Mouse (Mus musculus): ENCODE measurements around the gene Pigr.

The Pigr gene

DNA sequence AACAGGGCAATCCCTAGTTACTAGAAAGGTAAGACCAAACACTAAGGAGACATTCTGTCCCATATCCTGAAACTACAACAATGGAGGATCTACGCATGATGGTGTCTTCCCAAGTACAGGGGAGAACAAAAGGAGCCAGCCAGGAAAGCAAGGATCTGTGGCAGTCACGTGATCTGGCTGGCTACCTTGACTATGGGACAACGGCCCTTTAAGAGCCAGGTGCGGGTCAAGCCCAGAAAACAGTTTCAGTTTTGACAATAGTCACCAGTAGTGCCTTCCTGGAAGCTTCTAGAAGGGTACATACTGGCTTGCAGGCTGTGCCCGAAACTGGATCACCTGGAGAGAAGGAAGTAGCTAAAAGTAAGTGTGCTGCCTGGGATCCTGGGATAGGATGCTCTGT, at the start of gene Pigr:
Gene Pigr (plus strand): TSS at position 237 of the 400 bp plus-strand sequence.
- no peak for DNase-seq (ENCODE audit: low spot score in 2 of 2)

DNA sequence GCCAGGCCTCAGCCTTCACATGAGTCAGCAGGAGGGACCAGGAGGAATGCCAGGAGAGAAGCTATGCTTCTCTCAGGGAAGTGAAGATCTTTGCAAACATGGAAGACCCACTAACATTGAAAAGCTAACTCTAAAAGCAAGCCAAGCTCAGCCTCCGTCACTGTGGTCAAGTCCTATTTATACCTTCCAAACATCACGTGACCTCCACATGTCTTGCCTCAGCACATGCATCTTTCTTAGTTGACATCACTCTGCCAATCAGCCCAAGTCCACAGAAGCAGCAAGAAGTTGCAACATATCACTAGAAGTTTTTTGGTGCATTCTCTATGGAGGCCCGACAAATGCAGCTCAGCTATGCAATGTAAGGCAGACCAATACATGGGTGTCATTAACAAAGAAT, 46.6 kb upstream of the Pigr start:
- no peak for DNase-seq (ENCODE audit: low spot score in 2 of 2)

DNA sequence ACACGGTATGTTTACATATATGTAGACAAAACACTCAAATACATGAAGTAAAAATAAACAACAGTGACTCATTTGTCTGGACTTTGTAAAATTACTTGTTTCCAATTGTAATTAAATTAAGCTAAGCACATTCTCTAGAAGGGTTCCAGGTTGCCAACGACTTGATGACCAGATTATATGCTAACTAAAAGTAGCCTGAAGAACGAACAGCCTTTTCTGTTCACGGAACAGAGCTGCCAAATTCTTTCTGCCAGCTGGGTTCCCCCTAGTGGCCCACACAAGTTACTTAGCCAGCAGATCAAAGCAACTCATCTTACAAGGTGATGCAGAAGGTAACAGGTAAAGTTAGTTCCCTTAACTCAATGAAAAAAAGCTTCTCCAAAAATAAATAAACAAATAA, 42.4 kb upstream of the Pigr start:
- peak in 1 of 2 experiments; percentile 29 for DNase-seq (ENCODE audit: low spot score in 2 of 2)

DNA sequence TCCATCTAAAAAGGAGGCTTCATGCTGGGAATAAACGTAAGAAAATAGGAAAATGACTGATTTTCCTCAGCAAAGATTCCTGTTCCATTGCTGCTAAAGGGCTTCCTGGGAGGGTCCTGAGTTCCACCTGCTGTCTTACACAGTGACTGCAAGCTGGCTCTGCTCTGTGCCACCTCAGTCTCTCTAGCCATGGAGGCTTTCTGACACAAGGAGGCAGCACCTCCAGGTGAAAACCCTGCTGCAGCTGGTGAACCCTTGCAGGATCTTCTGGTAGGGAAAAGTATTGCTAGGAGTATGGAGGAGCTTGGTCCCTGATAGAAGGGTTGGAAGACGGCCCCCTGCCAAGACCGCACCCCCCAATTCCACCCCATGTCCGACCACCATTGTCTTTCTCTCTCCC, 39.5 kb upstream of the Pigr start:
- DNase-seq (ENCODE audit: low spot score in 2 of 2), result no peak

DNA sequence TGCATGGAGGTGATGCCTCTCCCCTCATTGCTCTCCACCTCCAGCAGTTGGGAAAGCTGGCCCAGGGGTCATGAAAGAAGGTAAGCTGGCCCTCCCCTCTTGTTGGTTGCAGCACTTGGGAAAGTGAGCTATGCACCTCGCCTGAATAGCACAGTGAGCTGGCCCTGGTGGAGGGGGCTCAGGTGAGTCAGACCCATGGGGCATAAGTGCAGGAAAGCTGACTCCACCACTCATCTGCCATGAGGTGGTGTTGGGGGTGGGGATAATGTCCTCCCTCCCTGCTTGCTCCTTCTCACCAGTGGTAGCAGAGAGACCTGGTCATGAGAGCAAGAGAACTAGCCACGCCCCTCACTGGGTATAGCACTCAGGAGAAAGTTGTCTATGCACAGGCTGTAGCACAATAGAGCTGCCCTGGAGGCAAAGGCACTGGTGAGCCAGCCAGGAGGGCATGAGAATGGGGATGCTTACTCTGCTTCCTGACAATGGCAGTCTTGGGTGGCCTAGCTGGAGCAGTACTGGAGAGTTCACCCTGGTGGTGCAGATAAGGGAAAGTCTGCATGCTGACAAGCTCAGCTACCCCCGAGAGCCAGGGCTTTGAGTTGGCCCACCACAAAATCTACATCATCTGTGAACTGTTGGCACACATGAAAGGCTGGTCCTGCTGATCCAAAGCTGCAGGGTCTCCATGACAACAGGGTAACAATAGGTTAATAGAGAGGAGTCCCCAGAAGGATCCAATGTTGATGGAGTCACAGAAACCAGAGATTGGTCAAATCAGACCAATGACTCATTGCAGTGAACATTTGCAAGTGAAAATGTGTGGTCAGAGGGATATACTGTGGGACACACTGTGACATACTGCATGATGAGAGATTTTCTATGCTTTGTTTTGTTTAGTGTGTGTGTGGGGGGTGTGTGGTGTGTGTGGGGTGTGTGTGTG, 36.7 kb upstream of the Pigr start:
- DNase-seq (ENCODE audit: low spot score in 2 of 2), result no peak

DNA sequence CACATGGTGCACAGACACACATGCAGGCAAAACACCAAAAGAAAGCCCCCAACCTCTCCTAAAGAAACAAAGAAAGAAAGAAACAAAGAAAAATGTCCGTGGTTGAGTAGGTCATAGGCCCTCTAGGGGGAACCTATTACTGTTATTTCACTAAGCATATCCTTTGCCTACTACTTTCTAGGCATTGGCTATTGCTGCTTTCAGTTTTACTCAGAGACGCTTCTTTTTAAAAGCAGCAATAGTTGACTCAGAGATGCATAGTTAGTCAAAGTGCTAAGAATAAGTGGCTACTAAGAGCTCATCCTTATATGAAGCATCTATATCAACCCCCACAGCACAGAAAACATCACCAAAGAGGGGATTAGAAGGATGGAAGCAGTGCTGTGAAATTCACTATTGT, 31.2 kb upstream of the Pigr start:
- DNase-seq (ENCODE audit: low spot score in 2 of 2), result no peak

DNA sequence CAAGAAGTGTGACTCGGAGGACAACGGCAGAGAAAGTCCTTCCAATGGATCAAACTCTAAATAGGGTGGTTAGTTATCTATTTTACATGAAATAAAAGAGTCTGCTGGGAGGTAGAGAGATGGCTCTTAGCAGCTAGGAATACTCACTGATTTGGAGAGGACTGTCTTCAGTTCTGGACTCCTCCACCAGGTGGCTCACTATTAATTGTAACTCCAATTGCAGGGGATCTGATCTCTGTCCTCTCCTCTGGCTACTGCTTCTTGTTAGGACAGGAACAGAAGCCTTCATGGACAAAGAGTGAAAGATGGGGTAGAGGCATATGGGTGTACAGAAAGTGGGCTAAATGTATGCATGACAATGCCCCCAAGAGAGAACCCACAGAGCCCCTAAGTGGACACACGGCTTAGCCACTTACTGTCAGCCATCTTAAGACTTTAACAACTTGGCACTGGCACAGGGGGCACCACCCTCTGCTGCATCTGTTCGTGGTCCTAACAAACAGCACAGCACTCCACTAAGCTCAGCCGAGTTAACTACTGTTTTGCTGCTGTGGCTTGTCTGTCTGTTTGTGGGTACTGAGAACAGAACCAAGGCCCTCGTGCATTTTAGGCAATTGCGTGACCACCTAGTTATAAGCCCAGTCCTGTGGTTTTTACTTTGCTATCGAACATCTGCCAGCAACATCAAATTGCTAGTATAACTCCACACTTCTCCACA, 29.4 kb upstream of the Pigr start:
- peak; percentile 9 to 61 for DNase-seq (ENCODE audit: low spot score in 2 of 2)

DNA sequence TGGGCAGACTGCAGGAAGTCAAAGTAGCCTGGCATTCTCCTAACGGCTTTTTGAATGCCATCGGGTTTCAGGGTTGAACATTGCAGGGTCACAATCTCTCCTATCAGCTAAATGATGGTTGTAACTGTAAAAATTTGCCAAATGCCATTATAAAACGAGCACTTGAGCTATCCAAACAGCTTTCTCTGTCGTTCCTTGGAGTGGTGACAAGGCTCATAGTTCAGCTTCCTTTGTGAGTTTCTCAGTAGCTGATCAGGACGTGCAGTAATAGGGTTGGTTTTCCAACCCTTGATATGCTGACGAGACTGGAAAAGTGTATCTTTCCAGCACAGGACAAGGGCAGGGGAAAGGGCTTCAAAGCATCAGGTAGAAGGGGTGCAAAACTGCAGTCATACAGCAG, 28.4 kb upstream of the Pigr start:
- no peak for DNase-seq (ENCODE audit: low spot score in 2 of 2)

DNA sequence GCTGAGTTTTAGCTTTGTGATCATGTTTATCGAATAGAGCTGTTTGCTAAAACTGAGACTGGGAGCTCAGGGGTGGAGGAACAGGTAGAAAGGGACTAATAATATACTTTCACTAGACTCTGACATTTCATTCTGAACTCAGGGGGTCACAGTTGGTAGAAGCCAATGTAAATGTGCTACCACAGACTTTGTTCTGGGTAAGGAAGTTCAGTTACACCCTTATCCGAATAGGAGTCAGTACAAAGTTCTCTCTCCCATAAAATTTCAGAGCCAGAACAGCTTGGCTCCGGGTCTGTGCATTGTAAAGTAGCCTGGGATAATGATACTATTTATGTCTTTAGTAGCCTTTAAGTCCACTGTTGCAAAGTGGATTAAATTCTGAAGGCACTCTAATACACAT, 27.9 kb upstream of the Pigr start:
- DNase-seq (ENCODE audit: low spot score in 2 of 2), result no peak

DNA sequence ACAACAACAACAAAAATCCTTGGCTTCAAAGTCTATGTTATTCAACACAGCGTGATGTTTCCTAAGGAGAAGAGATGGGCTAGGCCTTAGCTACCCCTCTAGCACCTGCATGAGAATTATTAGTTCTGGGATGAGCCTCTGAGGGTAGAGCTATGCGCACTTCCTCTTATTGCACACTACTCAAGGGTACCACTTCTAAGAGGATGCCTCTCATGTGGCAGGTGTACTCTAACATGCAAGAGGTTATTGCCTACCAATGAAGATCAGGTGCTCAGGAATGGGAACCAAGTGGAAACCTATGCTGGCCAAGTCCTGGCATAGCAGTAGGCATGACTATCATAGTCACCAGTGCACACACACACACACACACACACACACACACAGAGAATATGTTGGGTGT, 27.1 kb upstream of the Pigr start:
- no peak for DNase-seq (ENCODE audit: low spot score in 2 of 2)

DNA sequence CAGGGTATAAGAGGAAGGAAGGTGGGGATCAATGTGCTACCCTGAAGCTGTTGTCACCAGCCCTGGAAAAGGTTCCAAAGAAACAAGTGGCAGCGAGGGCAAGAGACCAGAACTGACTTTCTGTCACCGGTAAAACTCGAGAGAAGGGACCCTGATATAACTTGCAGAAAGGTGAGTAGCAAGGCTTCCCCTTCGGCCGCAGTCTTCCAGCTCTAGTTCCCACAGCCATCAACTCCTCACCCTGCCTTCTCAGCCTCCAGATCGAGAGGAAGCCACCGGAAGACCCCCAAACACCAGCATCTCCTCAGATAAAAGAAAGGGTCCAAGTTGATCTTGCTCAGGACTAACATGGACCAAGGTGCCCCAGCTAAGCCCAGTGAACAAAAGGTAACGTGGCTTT, 25.9 kb upstream of the Pigr start, which contains the start of gene Fcamr:
Gene Fcamr (plus strand): TSS at position 301 of the 400 bp plus-strand sequence.
- DNase-seq (ENCODE audit: low spot score in 2 of 2), result no peak

DNA sequence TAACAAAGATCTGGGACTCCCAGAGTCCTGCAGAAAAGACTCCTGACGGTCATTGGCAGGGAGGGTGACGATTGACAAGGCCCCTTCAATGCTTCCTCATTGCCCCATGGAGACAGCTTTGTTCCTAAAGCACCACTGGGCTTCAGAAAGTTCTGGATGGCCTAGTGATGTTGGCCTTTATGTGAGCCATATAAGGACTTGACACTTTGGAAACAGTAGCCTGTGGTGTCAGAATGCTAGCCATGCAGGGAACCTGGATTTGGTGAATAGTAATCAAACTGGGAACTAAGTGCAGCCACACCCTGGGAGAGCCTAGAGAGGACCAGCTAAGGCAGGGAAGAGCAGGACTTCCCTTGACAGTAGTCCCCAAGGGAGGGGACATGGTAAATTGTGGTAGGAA, 25.0 kb upstream of the Pigr start:
- no peak for DNase-seq (ENCODE audit: low spot score in 2 of 2)

DNA sequence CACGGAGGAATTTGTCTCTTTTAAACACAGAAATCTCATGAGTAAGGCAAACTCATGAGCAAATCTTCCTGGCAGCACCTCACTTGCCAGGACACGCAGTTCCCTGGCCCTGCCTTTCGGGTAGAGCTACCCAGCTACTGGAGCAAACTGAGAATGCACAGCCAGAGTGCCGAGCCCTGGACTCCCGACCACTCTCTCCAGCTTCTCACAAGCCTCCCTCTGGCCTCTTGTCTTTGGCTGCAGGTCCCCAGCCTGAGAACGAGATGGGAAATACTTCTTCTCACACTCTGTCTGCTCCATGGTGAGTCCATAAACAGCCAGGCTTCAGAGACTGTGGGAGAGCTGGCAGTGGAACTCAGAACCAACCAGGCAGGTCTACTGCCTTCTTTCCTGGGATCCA, 23.5 kb upstream of the Pigr start:
- no peak for DNase-seq (ENCODE audit: low spot score in 2 of 2)

DNA sequence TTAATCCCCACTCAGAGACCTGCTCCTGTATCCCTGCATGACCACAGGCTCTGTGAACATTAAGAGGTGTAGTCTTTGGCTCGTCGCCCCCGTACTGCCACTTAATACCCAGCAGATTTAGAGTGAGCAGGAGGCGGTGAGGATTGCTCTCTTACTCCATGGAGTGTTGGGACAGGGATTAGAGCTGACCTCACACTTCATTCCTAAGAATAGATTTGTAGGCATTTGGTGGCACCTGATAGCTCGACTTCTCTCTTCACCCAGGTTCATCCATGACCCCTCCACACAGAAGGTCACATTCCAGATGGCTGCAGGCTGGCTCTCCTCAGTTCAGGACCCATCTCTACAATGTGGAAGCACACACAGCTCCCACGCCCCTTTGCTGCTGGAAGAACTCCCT, 22.2 kb upstream of the Pigr start:
- DNase-seq (ENCODE audit: low spot score in 2 of 2), result no peak

DNA sequence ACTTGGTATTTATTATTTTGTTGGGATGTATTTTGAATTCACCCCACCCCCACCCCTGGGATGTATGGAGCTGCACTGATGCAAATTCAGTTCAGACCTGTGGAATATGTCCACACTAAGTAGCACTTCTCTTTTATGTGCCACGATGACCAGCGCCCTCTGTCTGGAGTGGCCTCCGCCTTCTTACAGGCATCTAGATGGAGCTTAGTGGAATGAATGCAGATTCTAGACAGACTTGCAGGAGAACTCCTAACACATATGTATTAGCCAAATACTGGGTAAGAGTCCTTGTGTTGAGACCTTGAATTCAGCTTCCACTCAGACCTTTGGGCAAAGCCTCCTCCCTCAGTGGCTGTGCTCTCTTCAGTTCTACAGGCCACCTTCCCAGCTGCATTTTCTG, 15.6 kb upstream of the Pigr start:
- no peak for DNase-seq (ENCODE audit: low spot score in 2 of 2)

DNA sequence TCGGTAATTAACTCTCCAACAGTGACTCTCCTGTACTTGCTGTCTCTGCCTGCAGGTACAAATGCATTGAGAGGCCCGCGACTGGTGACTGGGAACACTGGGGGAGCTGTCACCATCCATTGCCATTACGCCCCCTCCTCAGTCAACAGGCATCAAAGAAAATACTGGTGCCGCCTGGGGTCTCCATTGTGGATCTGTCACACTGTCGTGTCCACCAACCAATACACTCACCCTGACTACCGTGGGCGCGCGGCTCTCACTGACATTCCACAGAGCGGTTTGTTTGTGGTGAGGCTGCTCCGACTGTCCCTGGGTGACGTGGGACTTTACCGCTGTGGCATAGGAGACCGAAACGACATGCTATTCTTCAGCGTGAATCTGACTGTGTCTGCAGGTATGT, 15.2 kb upstream of the Pigr start:
- DNase-seq (ENCODE audit: low spot score in 2 of 2), result no peak

DNA sequence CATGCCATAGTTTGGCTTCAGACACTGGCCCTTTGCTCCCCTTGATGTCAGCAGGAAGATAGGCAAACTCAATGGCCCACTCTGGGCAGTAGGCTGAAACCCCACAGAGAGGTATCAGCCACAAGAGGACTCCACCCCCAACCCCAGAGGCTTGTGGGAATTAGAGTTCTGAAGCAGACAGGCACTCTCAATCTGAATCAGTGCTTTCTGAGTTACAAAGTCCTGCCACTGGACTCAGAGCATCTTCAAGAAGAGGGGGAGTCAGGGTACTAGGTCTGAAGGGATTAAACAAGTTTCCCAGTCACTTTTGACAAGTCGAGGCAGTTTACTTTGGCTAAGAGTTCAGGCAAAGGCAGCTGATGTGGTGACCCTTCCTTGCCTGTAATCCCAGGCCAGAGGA, 6.7 kb upstream of the Pigr start:
- no peak for DNase-seq (ENCODE audit: low spot score in 2 of 2)

DNA sequence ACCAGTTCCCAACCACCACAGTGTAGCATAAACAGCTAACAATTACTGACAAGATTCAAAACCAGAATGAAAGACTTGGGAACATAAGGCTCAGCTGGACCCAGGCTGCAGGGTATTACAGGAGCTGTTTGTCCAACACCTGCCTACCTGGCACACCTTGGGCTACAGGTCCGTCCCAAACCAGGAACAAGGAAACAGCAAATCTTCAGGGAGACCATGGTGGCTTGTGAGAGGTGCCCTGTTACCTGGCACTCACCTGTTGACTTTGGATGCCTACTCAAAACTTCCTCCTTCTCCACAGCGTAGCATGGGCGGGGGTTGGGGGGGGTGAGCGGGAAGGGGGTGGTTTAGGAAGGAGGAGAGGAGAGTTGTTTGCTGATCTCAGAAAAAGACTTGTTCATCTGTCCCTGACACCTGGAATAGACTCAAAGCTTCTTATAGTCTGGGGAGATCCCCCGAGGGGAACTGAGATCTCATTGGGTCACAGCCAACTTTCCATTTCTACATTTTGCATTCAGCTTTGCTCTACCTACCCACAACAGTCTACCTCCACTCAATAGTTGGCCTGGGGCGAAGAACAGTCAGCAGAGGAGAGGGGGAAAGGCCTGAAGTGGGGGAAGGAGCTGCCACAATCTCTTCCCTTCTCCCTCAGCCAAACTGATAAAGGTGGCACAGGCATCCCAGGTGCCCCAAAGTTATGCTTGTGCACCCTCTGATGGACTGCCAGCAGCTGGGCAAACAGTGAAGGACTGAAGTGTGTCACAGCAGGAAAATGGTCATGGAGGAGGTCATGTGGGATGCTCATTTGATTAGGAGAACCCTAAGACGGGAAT, 6.0 kb upstream of the Pigr start:
- peak in 1 of 2 experiments; percentile 54 for DNase-seq (ENCODE audit: low spot score in 2 of 2)

DNA sequence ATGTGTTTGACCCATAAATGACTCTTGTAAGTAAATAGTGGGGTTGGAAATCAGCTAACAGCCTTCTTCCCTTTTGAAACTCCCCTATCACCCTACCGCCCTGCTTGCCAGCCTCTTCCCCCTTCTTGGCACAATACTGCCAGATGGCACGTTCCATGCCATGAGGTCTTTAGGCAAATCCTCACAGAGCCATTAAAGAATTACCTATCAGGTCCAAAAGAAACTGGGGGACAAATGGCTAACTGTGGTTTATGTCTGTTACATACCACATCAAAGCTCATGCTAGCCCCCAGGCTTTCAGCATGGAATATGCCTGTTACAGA, 5.4 kb upstream of the Pigr start:
- no peak for DNase-seq (ENCODE audit: low spot score in 2 of 2)

DNA sequence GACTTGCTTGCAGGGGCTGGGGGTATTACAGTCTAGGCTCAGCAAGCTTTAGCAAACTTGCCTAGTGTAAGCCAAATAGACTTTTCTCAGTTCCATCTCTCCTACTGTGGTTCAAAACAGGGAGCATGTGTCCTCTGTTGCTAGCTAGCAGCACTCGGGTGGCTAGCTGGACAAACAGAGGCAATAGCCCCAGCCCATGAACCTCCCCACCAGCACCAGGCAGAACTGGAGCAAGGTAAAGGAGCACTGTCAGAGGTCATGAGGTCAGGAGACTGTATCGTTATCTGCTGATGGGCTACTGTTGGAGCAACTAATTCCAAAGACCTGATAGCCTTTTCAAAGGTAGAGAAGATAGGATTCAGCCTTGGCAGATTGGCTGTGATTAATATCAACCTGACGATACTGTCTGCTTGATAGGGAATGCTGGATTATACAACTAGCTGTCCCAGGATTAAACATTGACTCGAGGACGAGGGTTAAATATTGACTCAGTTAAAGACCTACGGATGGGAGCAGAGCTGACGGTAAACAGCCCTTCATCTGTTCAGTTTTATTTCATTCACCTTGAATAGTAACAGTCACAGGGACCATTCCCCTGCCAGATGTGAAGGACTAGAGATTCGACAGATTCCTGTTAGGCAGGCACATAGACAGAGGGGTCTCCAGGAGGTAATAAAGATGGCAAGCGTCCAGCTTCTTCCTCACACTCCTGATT, 4.4 kb upstream of the Pigr start:
- no peak for DNase-seq (ENCODE audit: low spot score in 2 of 2)

DNA sequence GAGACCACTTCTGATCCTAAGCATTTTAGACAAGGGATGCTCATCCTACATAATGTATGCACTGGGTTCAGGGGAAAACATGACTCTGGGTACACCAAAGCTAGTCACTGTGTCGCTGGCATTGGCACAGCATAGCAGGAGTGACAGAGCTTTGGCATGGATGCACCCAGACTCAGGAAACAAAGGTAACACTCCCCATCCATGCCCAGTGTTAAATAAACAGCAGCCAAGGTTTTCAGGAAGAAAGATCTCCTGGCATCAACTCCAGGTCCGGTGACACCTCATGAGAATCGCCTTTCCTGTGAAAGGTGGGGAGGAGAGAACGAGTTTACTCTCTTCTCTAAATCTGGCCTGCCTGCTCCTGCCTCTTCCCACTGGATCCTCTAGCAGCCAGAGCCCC, 2.2 kb downstream of the Pigr start:
- no peak for DNase-seq (ENCODE audit: low spot score in 2 of 2)

Measured in natural killer cell, adult 2 months (primary cell).